Mouse (Mus musculus): ENCODE data around the gene Ccdc13.

Gene Ccdc13

DNA sequence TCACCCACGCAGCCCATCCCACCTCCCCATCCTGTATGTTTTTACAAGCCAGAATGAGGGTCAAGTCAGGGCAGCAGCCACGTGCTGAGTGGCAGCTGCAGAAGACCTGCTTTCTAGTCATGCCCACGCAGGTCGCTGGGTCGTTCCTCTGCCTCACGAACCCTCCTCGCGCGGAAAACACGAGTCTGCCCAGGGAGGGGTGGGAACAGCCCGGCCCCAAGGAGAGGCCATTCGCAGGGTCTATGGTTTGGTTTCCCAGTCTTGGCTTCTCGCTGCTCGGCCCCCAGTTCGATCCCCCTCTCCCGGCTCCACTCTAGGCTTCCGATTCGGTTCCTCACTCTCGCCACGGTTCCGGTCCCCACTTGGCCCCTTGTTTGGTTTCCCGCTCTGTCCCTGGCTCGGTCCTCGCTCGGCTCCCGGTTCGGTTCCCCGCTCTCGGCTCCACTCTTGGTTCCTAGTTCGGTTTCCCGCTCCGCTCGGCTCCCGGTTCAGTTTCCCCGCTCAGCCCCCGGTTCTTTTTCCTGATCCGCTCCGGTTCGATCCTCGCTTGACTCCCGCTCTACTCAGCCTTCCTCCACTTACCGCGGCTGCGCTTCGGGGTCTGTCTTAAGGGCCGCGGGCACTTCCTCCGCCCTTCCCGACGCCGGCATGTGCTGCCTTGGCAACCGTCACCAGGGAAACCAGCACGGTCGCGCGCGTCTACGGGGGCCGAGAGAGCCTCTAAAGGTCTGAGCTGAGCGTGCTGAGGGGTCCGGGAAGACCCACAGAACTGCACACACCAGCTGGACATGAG lies at the start of gene Ccdc13:
Gene Ccdc13, minus strand, starts transcription at position 633 of the 793 bp plus-strand sequence.
- DNase-seq, result no peak

DNA sequence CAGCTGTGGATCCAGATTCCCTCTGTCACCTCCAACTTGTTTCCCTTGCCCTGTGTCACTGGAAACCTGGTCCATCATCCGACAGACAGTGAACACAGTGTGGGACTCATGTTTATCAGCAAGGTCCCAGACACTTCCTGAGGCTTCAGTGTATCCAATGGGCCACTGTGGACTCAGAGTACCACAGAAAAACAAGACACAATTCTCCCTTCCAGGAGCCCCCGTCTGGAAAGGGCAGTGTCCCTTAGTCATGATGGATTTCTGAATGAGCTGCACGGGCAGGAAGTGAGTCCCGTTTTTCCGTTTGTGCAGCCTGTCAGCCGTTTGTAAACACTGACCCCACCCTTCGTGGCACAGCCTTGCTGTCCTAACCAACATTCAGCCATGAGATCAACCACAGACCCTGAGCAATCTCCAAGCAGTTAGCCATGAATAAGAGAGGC lies 42.8 kb upstream of the Ccdc13 start:
- no peak for DNase-seq

DNA sequence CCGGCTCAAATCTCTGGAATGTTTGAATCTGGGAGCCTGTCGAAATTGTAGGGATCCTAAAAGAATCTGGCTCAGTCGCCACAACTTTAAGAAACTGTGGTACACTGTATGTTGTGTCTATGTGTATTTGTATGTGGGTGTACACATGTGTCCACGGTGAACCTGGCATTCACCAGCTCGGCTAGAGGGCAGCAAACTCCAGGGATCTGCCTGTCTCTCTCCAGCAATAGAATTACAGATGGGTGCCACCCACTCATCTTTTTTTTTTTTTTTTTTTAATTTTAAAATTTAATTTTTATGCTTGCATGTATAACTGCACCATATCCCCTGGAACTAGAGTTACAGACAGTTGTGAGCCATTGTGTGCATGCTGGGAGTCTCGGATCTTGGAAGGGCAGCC lies 42.0 kb upstream of the Ccdc13 start:
- no peak for DNase-seq

DNA sequence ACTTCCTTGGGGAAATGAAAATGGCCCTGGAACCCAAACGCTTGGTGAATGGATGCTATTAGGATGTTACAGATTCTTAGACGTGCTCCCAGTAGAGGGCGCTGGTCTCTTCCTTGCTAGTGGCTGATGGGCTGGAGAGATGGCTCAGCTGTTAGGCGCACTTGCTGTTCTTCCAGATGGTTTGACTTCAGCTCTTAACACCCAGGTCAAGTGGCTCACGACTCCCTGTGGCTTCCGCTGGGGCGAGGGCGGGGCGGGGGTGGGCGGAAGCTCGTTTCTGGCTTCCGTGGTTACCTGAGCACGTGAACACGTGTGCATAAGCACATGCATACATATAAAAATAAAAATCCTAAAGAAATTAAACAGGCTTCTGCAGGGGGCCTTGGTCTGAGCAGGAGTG lies 41.6 kb upstream of the Ccdc13 start:
- peak; percentile 50 for DNase-seq

DNA sequence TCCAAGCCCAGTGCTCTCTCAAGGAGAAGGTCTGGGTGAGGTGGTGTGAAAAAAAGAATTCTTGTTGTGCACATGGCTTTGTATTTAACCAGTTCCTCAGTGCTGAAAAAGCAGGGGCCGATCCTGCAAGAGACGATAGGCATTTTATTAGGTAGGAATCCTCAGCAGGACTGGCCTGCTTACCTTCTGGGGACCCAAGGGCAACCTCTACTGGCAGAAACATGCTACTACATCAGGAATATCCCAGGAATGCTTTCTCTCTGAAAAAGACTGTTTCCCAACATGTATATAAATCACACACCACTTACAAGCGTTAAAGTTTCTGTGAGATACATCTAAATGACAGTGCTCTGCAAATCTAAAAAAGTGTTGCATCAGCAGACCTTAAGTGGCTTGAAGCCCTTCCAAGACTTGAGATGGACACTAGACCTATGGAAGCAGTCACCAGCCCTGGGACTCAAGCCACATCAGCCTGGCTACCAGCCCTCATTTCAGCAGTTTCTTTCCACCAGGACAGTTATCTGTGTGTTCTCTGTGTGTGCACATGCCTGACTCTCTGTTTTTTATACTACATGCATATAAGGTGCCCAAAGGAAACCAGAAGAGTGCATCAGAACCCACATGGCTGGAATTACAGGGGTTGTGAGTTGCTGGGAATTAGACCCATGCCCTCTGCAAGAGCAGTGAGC lies 37.9 kb upstream of the Ccdc13 start:
- peak; percentile 83 for DNase-seq

DNA sequence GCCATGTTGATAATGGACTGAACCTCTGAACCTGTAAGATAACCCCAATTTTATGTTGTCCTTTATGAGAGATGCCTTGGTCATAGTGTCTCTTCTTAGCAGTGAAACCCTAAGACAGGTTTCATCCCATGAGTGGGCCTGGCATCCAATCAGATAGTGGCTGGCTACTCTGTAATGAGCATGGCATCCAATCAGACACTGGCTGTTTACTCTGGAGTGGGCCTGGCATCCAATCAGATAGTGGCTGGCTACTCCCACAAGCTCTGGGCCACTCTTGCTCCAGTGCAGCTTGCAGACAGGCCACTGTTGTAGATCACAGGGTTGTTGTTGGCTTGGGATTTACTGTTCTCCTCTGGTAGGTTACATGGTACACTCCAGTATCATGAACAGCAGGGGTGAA lies 34.3 kb upstream of the Ccdc13 start:
- DNase-seq, result no peak

DNA sequence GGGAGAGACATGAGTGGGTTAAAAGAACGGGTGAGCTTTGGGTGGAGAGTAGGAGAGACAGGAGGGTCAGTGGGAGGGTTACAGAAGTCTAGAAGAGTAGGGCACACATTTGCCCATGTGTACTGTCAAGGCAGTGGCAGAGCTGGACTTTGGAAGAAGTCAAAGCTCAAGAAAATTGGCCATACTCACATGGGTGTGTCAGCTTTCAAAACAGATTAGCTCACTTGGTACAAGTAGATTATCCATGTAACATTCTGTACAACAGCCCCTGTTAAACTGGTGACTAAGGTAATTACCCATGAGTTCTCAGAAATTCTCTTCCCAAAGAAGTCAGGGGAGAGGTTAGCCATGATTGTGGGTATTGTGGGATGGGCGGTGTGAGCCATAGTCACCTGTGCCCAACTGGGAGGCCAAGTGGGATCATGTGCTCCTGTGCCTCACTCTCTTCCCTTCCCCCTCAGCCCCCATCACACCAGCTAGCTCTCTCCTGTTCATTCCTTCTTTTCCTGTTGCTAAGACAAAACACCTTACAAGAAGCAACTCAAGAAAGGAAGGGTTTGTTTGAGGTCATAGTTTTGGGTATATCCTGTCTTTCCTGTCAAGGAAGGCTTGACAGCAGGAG lies 32.9 kb upstream of the Ccdc13 start:
- no peak for DNase-seq

DNA sequence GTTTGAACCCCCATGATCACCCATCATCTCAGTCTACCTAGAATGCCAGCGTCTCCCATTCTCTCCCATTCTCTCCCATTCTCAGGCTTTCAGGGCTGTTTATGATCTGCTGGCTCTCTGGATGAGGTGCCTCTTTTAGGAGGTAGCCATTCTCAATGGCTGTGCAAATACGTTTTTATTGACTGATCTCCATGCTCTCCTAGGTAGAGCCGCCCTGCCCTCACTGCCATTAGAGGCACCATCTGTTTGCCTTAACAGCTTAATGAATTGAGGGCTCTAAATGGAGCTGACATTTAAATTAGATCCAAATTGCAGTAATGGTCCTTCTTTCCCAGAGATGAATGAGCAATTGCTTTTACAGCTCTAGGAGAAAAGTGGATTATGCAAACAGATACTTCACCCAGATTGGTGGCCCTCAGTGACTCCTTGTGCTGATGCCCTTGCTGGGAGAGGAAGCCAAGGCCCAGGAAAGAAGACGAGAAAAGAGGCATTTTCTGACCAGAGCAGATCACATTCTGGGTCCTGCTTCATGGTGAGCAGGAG lies 30.8 kb upstream of the Ccdc13 start:
- no peak for DNase-seq

DNA sequence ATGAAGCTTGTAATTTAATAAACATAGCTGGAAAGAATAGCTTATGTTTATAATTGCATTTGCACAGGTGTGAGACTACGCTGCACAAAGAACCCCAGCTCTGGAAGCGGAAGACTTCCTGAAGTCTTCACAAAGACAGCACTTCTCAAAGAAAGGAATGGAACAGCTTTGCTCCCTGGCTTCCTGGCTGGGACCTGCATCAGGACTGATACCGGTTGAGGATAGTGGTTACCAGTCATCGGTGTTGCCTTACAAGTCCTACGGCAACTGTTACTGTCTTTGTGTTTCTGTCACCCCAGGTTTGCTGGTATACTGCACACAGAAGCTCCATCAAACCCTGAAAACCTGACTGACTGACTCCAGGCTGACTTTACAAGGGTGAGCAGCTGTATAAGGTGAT lies 30.2 kb upstream of the Ccdc13 start:
- no peak for DNase-seq

DNA sequence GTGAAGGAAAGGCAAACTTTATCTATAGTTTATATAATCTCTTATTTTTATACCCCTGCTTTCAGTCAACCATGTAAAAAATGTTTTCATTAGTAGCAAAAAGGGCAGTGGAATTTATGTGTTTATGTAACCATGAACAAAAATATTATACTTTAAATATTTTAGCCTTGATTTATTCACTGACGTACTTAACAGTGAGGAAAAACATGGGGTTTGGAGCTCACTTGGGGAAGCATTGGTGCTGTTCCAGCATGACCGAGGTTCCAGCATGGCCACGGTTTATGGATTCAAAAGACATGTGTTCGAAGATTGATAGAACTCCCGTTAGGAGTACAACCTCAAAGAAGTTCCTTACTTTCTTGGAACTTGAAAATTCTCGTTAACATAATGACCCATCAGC lies 29.0 kb upstream of the Ccdc13 start:
- DNase-seq, result no peak

DNA sequence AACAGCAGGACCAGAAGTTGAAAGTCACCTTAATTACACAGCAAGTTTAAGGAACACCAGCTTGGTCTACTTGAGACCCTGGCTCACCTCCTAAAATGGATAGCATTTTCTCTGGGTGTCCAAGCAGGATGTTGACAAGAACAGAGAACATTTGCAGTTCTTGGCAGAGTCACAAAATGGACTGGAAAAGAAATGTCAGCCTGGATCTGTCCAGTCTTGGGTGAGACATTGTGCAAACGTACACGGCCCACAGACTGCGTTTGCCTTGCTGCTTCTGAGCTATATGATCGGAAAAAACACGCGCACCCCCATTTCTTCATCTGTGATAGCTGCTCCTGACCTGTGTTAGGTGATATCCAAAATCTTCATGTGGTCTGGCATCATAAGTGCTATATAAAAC lies 28.4 kb upstream of the Ccdc13 start:
- DNase-seq, result no peak

DNA sequence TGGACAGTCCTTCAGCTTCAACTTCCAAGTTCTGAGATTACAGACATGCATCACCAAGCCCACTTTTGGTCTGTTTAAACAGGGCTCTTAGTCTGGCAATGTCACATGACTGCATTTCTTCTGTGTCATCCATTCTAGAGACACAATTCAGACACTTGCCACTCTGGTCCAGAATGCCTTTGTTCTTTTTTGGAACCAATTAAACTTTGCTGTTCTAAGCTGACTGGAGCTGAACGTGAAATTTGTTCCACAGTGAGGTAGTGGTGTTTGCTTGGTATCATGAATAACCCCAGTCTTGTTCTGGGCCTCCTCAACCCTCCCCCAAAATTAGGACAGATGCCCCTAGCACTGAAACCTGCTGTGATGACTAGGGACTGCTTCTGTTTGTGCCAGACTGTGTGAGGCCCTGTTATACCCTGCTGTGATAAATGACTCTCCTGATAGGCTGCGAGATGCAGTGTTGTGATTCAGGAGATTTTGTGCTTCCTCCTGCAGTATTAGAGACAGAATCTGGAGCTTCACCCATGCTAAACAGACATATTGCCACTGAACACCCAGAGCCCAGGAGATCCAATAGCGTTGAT lies 26.3 kb upstream of the Ccdc13 start:
- no peak for DNase-seq

DNA sequence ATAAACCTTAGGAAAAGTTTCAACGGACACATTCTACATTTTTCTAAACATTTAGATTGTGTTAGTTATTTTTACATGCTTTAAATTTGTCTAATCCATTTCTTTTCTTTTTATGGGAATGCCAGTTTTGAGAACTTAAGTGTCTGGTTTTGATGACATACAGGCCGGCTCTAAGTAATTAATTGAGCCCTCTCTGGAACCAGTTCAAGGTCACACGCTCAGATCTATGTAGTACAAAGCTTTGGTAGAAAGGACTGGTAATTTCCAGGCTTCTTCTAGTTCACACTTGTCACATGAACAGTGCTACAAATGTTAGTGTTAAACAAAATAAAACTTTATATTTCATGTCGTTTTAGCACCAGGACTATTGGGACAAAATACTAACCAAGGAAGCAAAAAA lies 25.6 kb upstream of the Ccdc13 start:
- DNase-seq, result no peak

DNA sequence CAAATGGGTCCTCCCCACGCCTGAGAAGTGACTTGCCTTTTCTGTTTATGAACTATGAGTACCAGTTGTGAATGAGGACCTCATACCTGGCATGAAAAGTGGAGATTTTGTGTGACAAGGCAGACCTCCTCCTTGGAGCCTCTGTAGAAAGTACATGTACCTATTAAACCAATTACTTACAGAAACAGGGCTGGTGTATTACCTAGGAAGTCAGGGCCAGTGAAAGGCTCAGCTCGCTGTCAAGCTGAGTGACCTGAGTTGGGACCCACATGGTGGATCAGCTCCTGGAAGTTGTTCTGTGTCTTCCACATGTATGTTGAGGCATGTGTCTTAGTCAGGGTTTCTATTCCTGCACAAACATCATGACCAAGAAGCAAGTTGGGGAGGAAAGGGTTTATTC lies 21.7 kb upstream of the Ccdc13 start:
- no peak for DNase-seq

DNA sequence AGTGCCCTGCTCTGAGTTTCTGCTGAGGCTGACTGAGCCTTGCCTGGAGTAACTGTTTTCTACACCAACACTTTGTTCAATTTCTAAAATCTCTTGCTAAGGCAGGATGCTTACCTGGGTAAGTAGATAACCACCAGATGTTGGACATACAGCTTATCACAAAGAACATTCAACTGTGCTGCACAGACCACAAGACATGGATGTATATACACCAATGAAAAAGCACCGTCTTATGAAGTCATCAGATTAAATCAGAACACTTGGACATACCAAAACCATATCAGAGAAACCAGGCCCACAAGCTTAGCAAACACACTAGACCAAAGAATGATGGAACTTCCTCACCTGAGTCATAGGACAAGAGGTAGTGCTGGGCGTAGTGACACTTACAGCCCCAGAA lies 20.1 kb upstream of the Ccdc13 start:
- DNase-seq, result no peak

DNA sequence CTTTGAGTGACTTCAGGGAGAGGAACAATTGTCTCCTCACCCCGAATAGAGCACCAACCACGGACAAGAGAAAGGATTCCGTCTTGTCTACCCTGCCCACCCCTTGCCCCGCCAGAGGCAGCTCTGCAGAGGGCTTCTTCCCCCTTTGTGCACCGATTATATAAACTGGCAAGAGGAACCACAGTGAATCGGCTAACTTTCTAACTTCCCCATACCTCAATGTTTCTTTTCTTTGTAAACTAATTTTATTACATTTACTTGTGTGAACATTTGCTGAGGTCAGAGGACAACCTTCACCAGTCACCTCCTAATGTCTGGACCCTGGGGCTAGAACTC lies 18.9 kb upstream of the Ccdc13 start, which contains the start of gene Higd1a:
Gene Higd1a, minus strand, starts transcription at position 210 of the 336 bp plus-strand sequence.
- DNase-seq, result no peak

DNA sequence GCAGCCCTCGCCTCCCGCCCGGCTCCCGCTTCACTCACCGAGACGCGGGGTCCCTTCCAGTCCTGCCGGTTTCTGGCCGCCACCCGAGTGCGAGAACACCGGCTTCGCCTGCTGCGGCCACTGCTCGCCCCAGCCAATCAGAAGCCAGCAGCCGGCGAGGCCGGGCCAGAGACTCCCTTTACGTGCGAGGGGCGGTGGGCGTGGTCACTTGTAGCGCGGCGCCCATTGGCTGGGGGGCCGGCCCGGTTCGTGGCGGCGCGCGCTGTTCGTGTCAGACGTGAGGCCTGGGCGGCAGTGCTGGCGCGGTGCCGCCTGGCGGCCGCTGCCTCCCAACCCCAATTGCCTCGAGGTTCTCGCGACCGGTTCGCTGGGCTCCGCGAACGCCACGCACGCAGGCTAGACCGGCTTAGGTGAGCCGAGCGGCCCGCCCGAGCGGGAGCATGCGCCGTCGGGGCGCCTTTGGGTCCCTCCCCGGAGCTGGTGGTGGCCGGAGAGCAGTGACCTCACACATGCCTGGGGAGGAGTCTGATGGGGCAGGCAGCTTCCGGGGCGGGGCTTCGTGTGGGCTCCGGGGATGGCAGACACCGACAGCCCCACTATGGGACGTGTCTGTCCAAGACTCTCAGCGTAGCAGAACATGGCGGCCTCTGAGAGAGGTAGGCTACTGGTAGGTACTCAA lies 18.4 kb upstream of the Ccdc13 start:
- peak; percentile 96 for DNase-seq

DNA sequence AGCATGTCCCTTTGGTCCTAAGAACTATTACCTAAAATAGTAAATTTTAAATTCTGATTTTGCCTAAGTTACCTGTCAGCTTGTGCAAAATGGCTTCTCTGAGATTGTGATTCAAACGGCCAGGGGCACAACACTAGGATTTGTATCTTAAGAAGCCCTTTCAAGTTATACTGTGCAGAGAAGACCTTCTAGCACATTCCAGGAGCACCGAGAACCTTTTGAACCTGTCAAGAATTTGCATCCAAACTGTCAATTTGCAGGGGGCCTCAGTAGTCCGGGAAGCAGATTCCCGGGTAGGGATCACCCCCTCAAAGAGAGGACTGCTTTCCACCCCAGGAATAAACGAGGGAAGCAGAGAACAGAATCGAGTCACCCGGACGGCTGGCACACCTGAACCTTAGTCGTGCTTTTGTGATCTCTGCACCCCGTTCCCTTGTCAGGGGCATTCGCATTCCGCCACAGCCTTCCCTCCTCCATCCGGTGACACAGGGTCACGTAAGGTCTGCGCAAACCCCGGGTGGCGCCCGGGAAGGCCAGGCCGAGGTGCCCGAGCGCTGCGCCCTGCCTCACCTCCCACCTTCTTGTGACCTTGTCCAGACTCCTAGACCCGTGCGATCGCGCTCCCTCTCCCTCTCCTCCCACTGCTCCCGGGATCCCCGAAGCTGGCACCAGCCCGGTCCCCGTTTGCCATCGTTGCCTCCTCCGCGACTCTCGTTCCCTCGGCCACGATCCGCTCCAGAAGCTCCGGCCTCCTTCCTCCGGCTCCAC lies 17.6 kb upstream of the Ccdc13 start:
- peak; percentile 27 for DNase-seq

DNA sequence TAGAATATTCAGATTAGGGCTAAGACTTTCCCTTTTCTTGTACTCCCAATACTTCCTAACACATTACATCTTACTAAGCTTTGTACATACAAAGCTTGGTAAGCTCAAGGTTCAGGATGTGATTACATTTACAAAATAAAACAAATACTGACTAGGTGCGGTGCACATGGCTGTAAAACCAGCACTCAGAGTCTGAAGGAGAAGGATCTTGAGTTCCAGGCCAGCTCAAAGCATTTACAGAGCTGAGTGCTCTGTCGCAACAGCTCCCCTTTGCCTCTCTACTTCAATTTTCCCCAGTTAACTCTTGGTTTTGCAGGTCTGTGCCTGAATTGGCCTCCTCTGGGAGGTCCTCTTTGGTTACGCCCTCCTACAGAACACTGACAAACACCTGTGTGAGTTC lies 15.0 kb upstream of the Ccdc13 start:
- DNase-seq, result no peak

DNA sequence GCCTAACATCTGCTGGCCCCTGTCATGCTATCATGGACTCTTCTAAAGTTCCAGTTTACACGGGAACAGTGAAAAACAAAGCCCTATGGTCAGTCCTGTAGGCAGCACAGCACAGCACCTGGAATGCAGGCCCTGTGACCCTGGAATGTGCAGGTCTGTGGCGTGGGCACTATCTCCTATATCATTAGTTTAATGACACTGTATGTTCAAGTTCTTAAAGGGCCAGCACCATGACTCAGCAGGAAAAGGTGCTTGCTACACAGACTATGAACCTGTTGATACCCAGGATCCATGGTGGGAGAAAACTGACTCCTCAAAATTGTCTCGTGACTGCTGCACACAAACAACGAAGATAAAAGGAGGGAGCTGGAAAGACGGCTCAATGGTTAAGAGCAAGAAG lies 8.6 kb upstream of the Ccdc13 start:
- DNase-seq, result no peak

DNA sequence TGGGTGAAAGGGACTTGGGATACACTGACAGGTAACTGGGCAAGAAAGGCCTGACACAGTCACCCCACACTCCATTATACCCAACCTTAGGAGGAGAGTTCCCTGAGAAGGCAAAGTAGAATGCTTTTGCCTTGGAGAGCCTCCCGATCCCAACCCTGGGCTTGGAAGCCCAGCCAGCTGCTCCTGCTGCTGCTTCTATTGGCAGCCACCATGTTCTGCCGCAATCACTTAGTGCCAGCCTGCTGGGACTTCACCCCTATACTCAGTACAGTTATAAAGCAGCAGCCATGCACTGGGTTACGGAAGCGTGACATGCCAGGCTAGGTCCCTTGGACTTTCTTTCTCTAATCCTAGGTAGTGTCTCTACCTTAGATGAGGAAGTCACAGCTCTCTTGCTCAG lies 7.9 kb upstream of the Ccdc13 start:
- no peak for DNase-seq

DNA sequence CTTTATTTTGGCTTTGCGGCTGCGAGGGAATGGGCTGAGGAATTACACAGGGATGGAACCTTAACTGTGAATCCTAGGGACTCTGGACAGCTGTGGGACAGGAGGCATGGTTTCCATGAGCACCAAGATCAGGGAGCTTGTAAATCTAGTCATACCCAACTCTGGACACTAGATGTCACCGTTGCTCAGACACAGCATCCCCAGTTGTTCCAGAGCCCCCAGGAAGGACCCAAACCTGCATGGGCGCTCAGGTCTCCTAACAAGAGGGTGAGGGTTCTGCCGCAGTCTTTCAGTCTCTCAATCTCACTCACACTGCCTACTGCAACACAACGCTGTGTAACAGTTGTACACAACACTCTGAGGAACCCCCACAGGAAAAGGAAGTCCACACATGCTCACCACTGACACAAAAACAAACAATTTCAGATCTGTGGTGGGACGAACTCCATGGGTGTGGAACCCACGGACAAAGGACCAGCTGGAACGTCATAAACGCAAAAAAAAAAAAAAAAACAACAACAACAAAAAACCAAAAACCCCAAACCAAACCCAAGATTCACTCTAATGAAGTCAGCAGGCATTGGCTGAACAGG lies 7.4 kb upstream of the Ccdc13 start:
- no peak for DNase-seq

Data from cerebellum, adult 9-10 months (tissue).